Mouse (Mus musculus) hindbrain, embryonic 11.5 days (tissue): ENCODE results near the gene Hnrnpul1. TPM values are rescaled to one million over a fixed set of nuclear protein-coding genes. Genes with fewer than 3 reads are reported as not detected.
A peak's percentile ranks its signal among the peaks of the same experiment; 100 is the strongest.

Experiments
- ATAC-seq: fragments of 200-750 bp; cut with Nextera tagmentation; 2 replicates; pipeline ENCODE4 v1.8.0; 2017; ENCODE audit warnings: mild to moderate bottlenecking, moderate TSS enrichment, moderate library complexity; ENCODE audit not compliant: low FRiP score
- DNase-seq: peaks from one replicate; pipeline ENCODE4 v3.0.0-alpha.2; 2015; ENCODE audit warnings: low spot score
- H3K27ac ChIP-seq: fragments of 300-500 bp; sonication (generic); 2 replicates; pipeline ENCODE4 v1.5.1; 2014; ENCODE audit warnings: mild to moderate bottlenecking, low read depth, low read length
- H3K27me3 ChIP-seq: fragments of 300-500 bp; sonication (generic); 2 replicates; pipeline ENCODE4 v1.6.1; 2014; ENCODE audit warnings: mild to moderate bottlenecking, low read length, moderate library complexity, mixed read lengths; ENCODE audit not compliant: control insufficient read depth, insufficient read depth
- H3K36me3 ChIP-seq: fragments of 300-500 bp; sonication (generic); 2 replicates; pipeline ENCODE4 v1.6.1; 2014; ENCODE audit warnings: mild to moderate bottlenecking, low read length, moderate library complexity, mixed read lengths; ENCODE audit not compliant: control insufficient read depth, insufficient read depth
- H3K4me1 ChIP-seq: fragments of 300-500 bp; sonication (generic); replicated peaks from 2 replicates; pipeline ENCODE4 v1.6.1; 2014; ENCODE audit warnings: low read length, mixed read lengths; ENCODE audit not compliant: control insufficient read depth, insufficient read depth
- H3K4me2 ChIP-seq: fragments of 300-500 bp; sonication (generic); replicated peaks from 2 replicates; pipeline ENCODE4 v1.6.1; 2014; ENCODE audit warnings: mild to moderate bottlenecking, low read depth, low read length
- H3K4me3 ChIP-seq: fragments of 300-500 bp; sonication (generic); 2 replicates; pipeline ENCODE4 v1.5.1; 2014; ENCODE audit warnings: low read depth, low read length
- H3K9ac ChIP-seq: fragments of 300-500 bp; sonication (generic); 2 replicates; pipeline ENCODE4 v1.6.1; 2014; ENCODE audit warnings: low read depth, low read length
- H3K9me3 ChIP-seq: fragments of 300-500 bp; sonication (generic); 2 replicates; pipeline ENCODE4 v1.6.1; 2016; ENCODE audit warnings: low read length; ENCODE audit not compliant: control insufficient read depth
- WGBS: fragments of 180-500 bp; shearing (Covaris S2); extraction: QIAGEN DNeasy Blood & Tissue Kit; methylation state at CpG from one replicate; pipeline ENCODE4 v1.1.7; 2014; 5-methylcytosine and 5-hydroxymethylcytosine counted together
- polyA plus RNA-seq: library from polyadenylated mRNA; unstranded; fragments of >200 nt; fragmentation: Nextera tagmentation; extraction: Ambion mirVana; gene quantifications from 2 replicates; pipeline ENCODE4 v1.2.1, GENCODE M21; 2014

Gene Hnrnpul1
- polyA plus RNA-seq, 1 experiment from 2014 or later = 70.1 TPM

- Histone ChIP-seq H3K36me3 (no peaks in the 10 kb centered on the region), H3K9me3 (no peaks in the 10 kb centered on the region), H3K9ac (no peak overlapping the region), H3K4me3 (no peak overlapping the region), H3K4me2 (no peak overlapping the region), H3K4me1 (no peaks in the 10 kb centered on the region; the same call in 1 of the 2 replicates), H3K27me3 (peaks cover 36% of the 10 kb centered on the region), H3K27ac (no peak overlapping the region)
- ATAC-seq = no peak
- DNase-seq = no peak
- 84% methylated on average over 15 of the region's 15 CpGs for WGBS
These were observed 78.3 kb downstream of the Hnrnpul1 start for GRCm38 (mm10) chr7:25676085-25676781.

DNA sequence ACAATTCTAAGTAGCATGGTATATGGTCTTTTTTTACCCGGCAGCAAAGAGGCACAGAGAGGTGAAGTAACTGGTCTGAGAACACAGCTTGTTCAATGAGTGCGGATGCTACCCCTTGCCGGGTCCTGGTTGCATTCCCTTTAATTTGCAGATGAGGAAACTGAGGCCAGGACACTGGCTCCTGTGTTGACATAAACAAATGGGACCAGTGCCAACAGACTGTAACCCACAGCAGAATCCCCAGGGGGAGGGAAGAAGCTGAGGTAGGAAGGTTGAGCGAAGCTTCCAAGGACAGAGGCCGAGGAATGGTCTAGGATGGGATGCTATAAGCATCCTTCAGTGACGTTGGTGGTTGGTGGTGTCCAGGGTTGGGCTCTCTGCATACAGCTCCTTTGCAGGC lies 79.2 kb downstream of the Hnrnpul1 start:
- Histone ChIP-seq H3K9ac (no peak overlapping the region), H3K27ac (no peak overlapping the region), H3K9me3 (no peaks in the 10 kb centered on the region), H3K4me1 (no peaks in the 10 kb centered on the region; the same call in 1 of the 2 replicates), H3K4me3 (no peak overlapping the region; the same call in 1 of the 2 replicates), H3K36me3 (no peaks in the 10 kb centered on the region), H3K4me2 (no peak overlapping the region), H3K27me3 (peaks cover 36% of the 10 kb centered on the region)
- DNase-seq (peak; percentile 9), ATAC-seq (no peak)
- WGBS = 44% methylated on average over 6 of the region's 6 CpGs

GRCm38 (mm10) chr7:25674719-25675300 lies 79.7 kb downstream of the Hnrnpul1 start, which contains the start of gene Tmem91:
Gene Tmem91, minus strand, starts transcription at chr7:25675166.
- Histone ChIP-seq H3K27ac (no peak within 1 kb of the TSS), H3K9me3 (no peaks in the 10 kb centered on the region), H3K4me2 (peak within 1 kb of the TSS; percentile 32), H3K36me3 (no peaks in the 10 kb centered on the region), H3K27me3 (peaks cover 36% of the 10 kb centered on the region), H3K9ac (peak within 1 kb of the TSS; percentile 17; the same call in 1 of the 2 replicates), H3K4me1 (no peaks in the 10 kb centered on the region; the same call in 1 of the 2 replicates), H3K4me3 (peak within 1 kb of the TSS; percentile 8; the same call in 1 of the 2 replicates)
- DNase-seq = peak; percentile 10
- WGBS = 1% methylated on average over 29 of the region's 29 CpGs
- ATAC-seq = peak; percentile 54; the same call in 1 of the 2 replicates

GRCm38 (mm10) chr7:25674297-25674696 lies 80.3 kb downstream of the Hnrnpul1 start:
- peaks cover 36% of the 10 kb centered on the region for H3K27me3 ChIP-seq
- no peak for ATAC-seq
- peak overlapping the region; percentile 17; the same call in 1 of the 2 replicates for H3K9ac ChIP-seq
- WGBS = 27% methylated on average over 9 of the region's 9 CpGs
- no peak for DNase-seq
- no peaks in the 10 kb centered on the region for H3K36me3 ChIP-seq
- H3K4me2 ChIP-seq = no peak overlapping the region
- no peak overlapping the region for H3K27ac ChIP-seq
- no peaks in the 10 kb centered on the region; the same call in 1 of the 2 replicates for H3K4me1 ChIP-seq
- no peaks in the 10 kb centered on the region for H3K9me3 ChIP-seq
- H3K4me3 ChIP-seq = no peak overlapping the region

- Histone ChIP-seq H3K27me3 (peaks cover 31% of the 10 kb centered on the region), H3K9me3 (no peaks in the 10 kb centered on the region), H3K4me2 (no peak overlapping the region), H3K27ac (no peak overlapping the region), H3K4me3 (no peak overlapping the region), H3K4me1 (no peaks in the 10 kb centered on the region; the same call in 1 of the 2 replicates), H3K9ac (no peak overlapping the region), H3K36me3 (no peaks in the 10 kb centered on the region)
- DNase-seq (no peak), ATAC-seq (no peak)
- WGBS = 53% methylated on average over 4 of the region's 4 CpGs
These were observed 82.1 kb downstream of the Hnrnpul1 start for GRCm38 (mm10) chr7:25672442-25672841.

GRCm38 (mm10) chr7:25671686-25672085 lies 82.9 kb downstream of the Hnrnpul1 start:
- H3K4me3 ChIP-seq = no peak overlapping the region
- no peak overlapping the region for H3K27ac ChIP-seq
- H3K36me3 ChIP-seq = no peaks in the 10 kb centered on the region
- no peak overlapping the region for H3K4me2 ChIP-seq
- no peaks in the 10 kb centered on the region; the same call in 1 of the 2 replicates for H3K4me1 ChIP-seq
- no peaks in the 10 kb centered on the region for H3K9me3 ChIP-seq
- H3K9ac ChIP-seq = no peak overlapping the region
- no peak for ATAC-seq
- 64% methylated on average over 2 of the region's 2 CpGs for WGBS
- no peak for DNase-seq
- peaks cover 31% of the 10 kb centered on the region for H3K27me3 ChIP-seq

Other genes starting within 250 kb of the Hnrnpul1 start
- not detected in 2 replicates for gene Ceacam2, start 214.9 kb downstream of the Hnrnpul1 start, polyA plus RNA-seq
- not detected in 2 replicates for gene Erich4, start 138.9 kb downstream of the Hnrnpul1 start, polyA plus RNA-seq
- gene Dmac2, start 135.3 kb downstream of the Hnrnpul1 start, polyA plus RNA-seq = 25.1 and 25.5 TPM in 2 replicates
- gene B3gnt8, start 128.1 kb downstream of the Hnrnpul1 start, polyA plus RNA-seq = 0.36 and 0.91 TPM in 2 replicates
- 32.9 and 35.2 TPM in 2 replicates for gene Bckdha, start 95.8 kb downstream of the Hnrnpul1 start, polyA plus RNA-seq
- gene Exosc5, start 95.6 kb downstream of the Hnrnpul1 start, polyA plus RNA-seq = 48.1 and 49.9 TPM in 2 replicates
- 1.6 and 2.2 TPM in 2 replicates for gene Tmem91, start 79.6 kb downstream of the Hnrnpul1 start, polyA plus RNA-seq
- gene B9d2, start 74.0 kb downstream of the Hnrnpul1 start, polyA plus RNA-seq = 33.1 and 34.8 TPM in 2 replicates
- gene Tgfb1, start 67.8 kb downstream of the Hnrnpul1 start, polyA plus RNA-seq = 1.0 and 1.1 TPM in 2 replicates
- gene Ccdc97, start 35.7 kb downstream of the Hnrnpul1 start, polyA plus RNA-seq = 30.5 and 33.7 TPM in 2 replicates
- gene Axl, start 33.9 kb upstream of the Hnrnpul1 start, polyA plus RNA-seq = 15.0 and 19.4 TPM in 2 replicates
- 0.69 and 0.95 TPM in 2 replicates for gene Cyp2s1, start 62.2 kb upstream of the Hnrnpul1 start, polyA plus RNA-seq
- gene Cyp2b10, start 142.9 kb upstream of the Hnrnpul1 start, polyA plus RNA-seq = not detected in 2 replicates